Mouse (Mus musculus) cerebellum, adult (tissue): ENCODE measurements around the gene Crat.

Experiments used
- ATAC-seq: cut with Nextera tagmentation; 2 replicates; pipeline ENCODE4 v1.9.2; 2017; ENCODE audit warnings: mild to moderate bottlenecking, moderate library complexity, mixed read lengths; ENCODE audit not compliant: insufficient number of reproducible peaks, low FRiP score, low TSS enrichment

Gene Crat

GRCm38 (mm10) chr2:30415157-30415935, at the start of gene Crat:
Gene Crat (minus strand): TSS chr2:30415813.
- ATAC-seq = peak; percentile 76

- ATAC-seq = no peak
These were observed 48.8 kb upstream of the Crat start for GRCm38 (mm10) chr2:30464411-30464810.

- ATAC-seq = peak; percentile 97
These were observed 48.3 kb upstream of the Crat start for GRCm38 (mm10) chr2:30463904-30464330.

- no peak for ATAC-seq
These were observed 47.7 kb upstream of the Crat start for GRCm38 (mm10) chr2:30463341-30463761.

- ATAC-seq = no peak
These were observed 43.6 kb upstream of the Crat start for GRCm38 (mm10) chr2:30459241-30459640.

GRCm38 (mm10) chr2:30458349-30458748, 42.7 kb upstream of the Crat start:
- no peak for ATAC-seq

- ATAC-seq = no peak
These were observed 40.7 kb upstream of the Crat start for GRCm38 (mm10) chr2:30456104-30456980.

GRCm38 (mm10) chr2:30454587-30454986, 39.0 kb upstream of the Crat start:
- ATAC-seq = no peak

- no peak for ATAC-seq
These were observed 38.0 kb upstream of the Crat start for GRCm38 (mm10) chr2:30453570-30453969.

GRCm38 (mm10) chr2:30451525-30451924, 35.9 kb upstream of the Crat start:
- no peak for ATAC-seq

- no peak for ATAC-seq
These were observed 34.9 kb upstream of the Crat start for GRCm38 (mm10) chr2:30450530-30450929.

GRCm38 (mm10) chr2:30448371-30448770, 32.8 kb upstream of the Crat start:
- ATAC-seq = no peak

- ATAC-seq = 0 out of 2 replicates have a peak, but pooled peaks have one; percentile 36
These were observed 31.5 kb upstream of the Crat start for GRCm38 (mm10) chr2:30446891-30447826.

GRCm38 (mm10) chr2:30445312-30445711, 29.7 kb upstream of the Crat start:
- no peak for ATAC-seq

GRCm38 (mm10) chr2:30444450-30444849, 28.8 kb upstream of the Crat start:
- ATAC-seq = no peak

GRCm38 (mm10) chr2:30444006-30444405, 28.4 kb upstream of the Crat start:
- ATAC-seq = no peak

GRCm38 (mm10) chr2:30443281-30443680, 27.7 kb upstream of the Crat start:
- no peak for ATAC-seq

GRCm38 (mm10) chr2:30442498-30442890, 26.9 kb upstream of the Crat start:
- no peak for ATAC-seq

GRCm38 (mm10) chr2:30441518-30442497, 26.2 kb upstream of the Crat start:
- no peak for ATAC-seq
